Mouse (Mus musculus) testis, adult 2 months (tissue): ENCODE results near the gene Otulin.

Experiments
- CTCF ChIP-seq: fragments of 200-500 bp; IDR thresholded peaks from 2 replicates; pipeline ENCODE4 v1.5.1; 2012; ENCODE audit warnings: low read depth, mild to moderate bottlenecking, inconsistent platforms, low read length, moderate library complexity; ENCODE audit not compliant: control insufficient read depth, insufficient read depth, insufficient replicate concordance
- POLR2A ChIP-seq: fragments of 200-500 bp; IDR thresholded peaks from 2 replicates; pipeline ENCODE4 v1.6.1; 2012; ENCODE audit warnings: low read depth, mild to moderate bottlenecking, inconsistent platforms, low read length, moderate library complexity; ENCODE audit not compliant: control insufficient read depth

DNA sequence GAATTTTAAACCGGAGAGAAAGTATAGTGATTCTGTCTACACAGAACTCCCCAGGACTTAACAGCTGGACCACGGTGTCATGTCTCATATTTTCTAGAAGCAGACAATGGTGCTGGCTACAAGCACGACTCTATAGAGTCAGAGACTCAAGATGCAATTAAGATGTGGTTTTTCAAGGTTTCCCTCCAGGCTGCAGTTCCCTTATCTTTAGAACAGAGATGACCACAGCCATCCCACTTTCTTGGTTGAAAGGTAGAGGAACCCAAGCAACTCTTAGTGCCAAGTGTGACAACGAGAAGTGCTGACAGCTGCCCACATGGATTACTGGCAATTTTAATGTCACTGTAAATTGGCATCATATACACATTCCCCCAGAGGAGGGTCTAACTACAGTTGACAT lies 20.9 kb downstream of the Otulin start:
- TF ChIP-seq CTCF (no peak), POLR2A (no peak)
